Mouse (Mus musculus) stomach, embryonic 16.5 days (tissue): ENCODE measurements at regions not wholly inside any gene's neighbourhood (a gene's known extent, or its start where the extent isn't known, plus 50 kb on each side); places are given as distances from the start of the nearest gene placed in this dataset.
A peak's percentile ranks its signal among the peaks of the same experiment; 100 is the strongest.

ENCODE experiments used
- ATAC-seq: fragments of 200-750 bp; cut with Nextera tagmentation; 2 replicates; pipeline ENCODE4 v1.8.0; 2017; ENCODE audit warnings: moderate number of reproducible peaks, moderate TSS enrichment; ENCODE audit not compliant: insufficient read depth, low FRiP score
- H3K27ac ChIP-seq: fragments of 300-500 bp; sonication (generic); 2 replicates; pipeline ENCODE4 v1.5.1; 2014; ENCODE audit warnings: low read length
- H3K27me3 ChIP-seq: fragments of 300-500 bp; sonication (generic); 2 replicates; pipeline ENCODE4 v1.6.1; 2014; ENCODE audit warnings: low read length, control low read depth, mixed read lengths; ENCODE audit not compliant: control insufficient read depth, insufficient read depth
- H3K36me3 ChIP-seq: fragments of 300-500 bp; sonication (generic); 2 replicates; pipeline ENCODE4 v1.6.1; 2014; ENCODE audit warnings: low read length; ENCODE audit not compliant: control insufficient read depth, insufficient read depth
- H3K4me1 ChIP-seq: fragments of 300-500 bp; sonication (generic); 2 replicates; pipeline ENCODE4 v1.6.1; 2014; ENCODE audit warnings: low read length, control low read depth, mixed read lengths; ENCODE audit not compliant: control insufficient read depth, insufficient read depth
- H3K4me2 ChIP-seq: fragments of 300-500 bp; sonication (generic); 2 replicates; pipeline ENCODE4 v1.6.1; 2014; ENCODE audit warnings: low read depth, low read length, mixed read lengths
- H3K4me3 ChIP-seq: fragments of 300-500 bp; sonication (generic); replicated peaks from 2 replicates; pipeline ENCODE4 v1.5.1; 2014; ENCODE audit warnings: mild to moderate bottlenecking, low read length
- H3K9ac ChIP-seq: fragments of 300-500 bp; sonication (generic); 2 replicates; pipeline ENCODE4 v1.6.1; 2014; ENCODE audit warnings: low read length
- H3K9me3 ChIP-seq: fragments of 300-500 bp; sonication (generic); replicated peaks from 2 replicates; pipeline ENCODE4 v1.6.1; 2016; ENCODE audit warnings: low read length, control low read depth; ENCODE audit not compliant: control insufficient read depth
- WGBS: fragments of 180-500 bp; shearing (Covaris S2); extraction: QIAGEN DNeasy Blood & Tissue Kit; methylation state at CpG from one replicate; pipeline ENCODE4 v1.1.7; 2014; 5-methylcytosine and 5-hydroxymethylcytosine counted together

DNA sequence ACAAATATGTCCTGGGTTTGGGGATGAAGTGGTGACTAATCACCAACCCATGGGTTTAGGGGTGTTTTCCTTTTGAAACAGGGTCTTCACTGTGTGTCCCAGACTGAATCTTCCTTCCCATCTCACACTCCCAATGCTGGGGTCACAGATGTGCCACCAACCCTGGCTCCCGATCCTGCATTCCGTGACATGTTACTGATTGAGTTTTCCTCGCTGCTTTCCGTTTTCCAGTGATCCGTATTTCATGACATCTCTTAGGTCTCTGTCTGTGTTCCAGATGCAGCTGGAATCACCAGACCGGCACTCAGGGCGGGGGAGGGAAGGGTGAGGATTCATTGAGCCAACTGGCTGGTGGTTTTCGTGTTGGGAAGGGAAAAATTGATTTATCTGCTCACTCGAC is 157.1 kb downstream of the Opa1 start:
- Histone ChIP-seq H3K9me3 (no peaks in the 10 kb centered on the region), H3K4me2 (no peak overlapping the region), H3K36me3 (no peaks in the 10 kb centered on the region), H3K27me3 (no peaks in the 10 kb centered on the region), H3K4me3 (no peak overlapping the region), H3K27ac (no peak overlapping the region), H3K9ac (no peak overlapping the region), H3K4me1 (peaks cover 20% of the 10 kb centered on the region)
- 68% methylated on average over 9 of the region's 9 CpGs for WGBS
- no peak for ATAC-seq

DNA sequence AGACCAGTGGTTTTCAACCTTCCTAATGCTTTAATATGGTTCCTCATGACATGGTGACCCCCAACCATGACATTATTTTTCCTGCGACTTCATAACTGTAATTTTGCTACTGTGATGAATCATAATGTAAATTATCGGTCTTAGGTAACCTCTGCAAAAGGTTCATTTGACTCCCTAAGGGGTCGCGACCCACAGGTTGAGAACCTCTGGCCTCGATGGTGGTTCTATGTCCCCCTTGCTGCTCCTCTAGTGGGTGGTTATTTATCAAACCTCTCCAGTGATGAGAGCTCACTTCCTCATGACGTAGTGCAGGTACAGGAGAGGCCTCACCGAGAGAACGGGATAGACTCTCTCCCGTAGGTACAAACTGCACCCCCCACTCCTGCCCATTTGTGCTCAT is 158.9 kb downstream of the Opa1 start:
- H3K9me3 ChIP-seq, result no peaks in the 10 kb centered on the region
- H3K4me2 ChIP-seq, result no peak overlapping the region

DNA sequence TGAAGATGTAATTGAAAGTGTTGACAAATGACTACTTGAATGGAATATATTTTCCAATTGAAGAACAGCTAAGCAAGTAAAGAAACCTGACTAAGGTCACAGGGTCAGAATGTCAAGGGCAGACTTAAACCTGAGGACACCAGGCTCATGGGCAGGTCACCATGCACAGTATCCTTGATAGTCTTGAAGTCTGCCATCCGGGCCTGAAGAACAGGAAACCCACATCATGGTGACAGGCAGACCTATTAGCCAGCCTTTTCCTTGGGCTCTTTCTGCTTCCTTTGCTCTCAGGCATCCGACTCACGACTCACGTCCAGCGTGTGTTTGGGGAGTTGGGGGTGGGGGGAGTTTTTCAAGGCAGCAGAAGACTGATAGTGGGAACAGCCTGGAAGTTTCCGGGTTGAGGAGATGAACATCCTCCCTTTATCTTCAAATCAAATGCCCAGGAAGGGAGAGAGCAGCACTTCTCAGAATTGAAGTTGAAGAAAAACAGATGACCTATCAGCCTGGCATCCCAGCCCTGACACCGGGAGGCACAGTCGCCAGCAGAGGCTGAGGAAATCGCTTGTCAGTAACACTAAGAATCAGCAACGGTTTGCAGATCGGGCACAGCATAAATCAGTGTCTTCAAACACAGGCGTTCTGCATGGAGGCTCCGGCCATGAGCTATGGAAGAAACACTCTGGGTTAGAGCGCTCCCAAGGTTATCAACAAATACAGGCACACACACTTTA is 163.5 kb downstream of the Opa1 start:
- ATAC-seq, result no peak
- no peaks in the 10 kb centered on the region for H3K27me3 ChIP-seq
- H3K9me3 ChIP-seq, result no peaks in the 10 kb centered on the region; the same call in 1 of the 2 replicates
- no peaks in the 10 kb centered on the region for H3K36me3 ChIP-seq
- no peak overlapping the region for H3K9ac ChIP-seq
- no peaks in the 10 kb centered on the region for H3K4me1 ChIP-seq
- H3K27ac ChIP-seq, result no peak overlapping the region
- 18% methylated on average over 14 of the region's 14 CpGs for WGBS
- H3K4me2 ChIP-seq, result no peak overlapping the region
- no peak overlapping the region for H3K4me3 ChIP-seq

More for the DNA sequence above, 158.9 kb downstream of the Opa1 start:
- Histone ChIP-seq H3K4me1 (peaks cover 20% of the 10 kb centered on the region), H3K36me3 (no peaks in the 10 kb centered on the region), H3K27ac (no peak overlapping the region), H3K9ac (no peak overlapping the region), H3K27me3 (no peaks in the 10 kb centered on the region), H3K4me3 (no peak overlapping the region)
- WGBS, result 85% methylated on average over 9 of the region's 9 CpGs
- ATAC-seq, result no peak

DNA sequence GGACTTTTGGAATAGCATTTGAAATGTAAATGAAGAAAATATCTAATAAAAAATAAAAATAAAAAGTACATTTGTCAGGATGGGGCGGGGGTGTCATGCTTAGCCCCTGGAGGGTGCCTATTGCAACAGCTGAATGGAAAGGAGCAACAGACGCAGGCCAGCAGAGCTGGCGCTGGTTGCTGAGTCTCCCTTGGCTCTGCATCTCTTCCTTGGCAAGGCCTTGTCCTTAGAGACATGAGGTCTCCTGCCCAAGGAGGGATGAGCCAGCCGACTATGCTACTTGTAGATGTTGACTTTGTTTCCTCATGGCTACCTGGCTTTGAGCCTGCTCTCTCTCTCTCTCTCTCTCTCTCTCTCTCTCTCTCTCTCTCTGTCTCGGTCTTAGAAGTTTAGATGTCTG is 166.4 kb downstream of the Opa1 start:
- Histone ChIP-seq H3K4me3 (no peak overlapping the region), H3K9ac (no peak overlapping the region), H3K9me3 (no peaks in the 10 kb centered on the region; the same call in 1 of the 2 replicates), H3K27me3 (no peaks in the 10 kb centered on the region), H3K4me1 (no peaks in the 10 kb centered on the region), H3K27ac (no peak overlapping the region), H3K36me3 (no peaks in the 10 kb centered on the region), H3K4me2 (no peak overlapping the region)
- WGBS, result 84% methylated on average over 5 of the region's 5 CpGs
- ATAC-seq, result no peak

DNA sequence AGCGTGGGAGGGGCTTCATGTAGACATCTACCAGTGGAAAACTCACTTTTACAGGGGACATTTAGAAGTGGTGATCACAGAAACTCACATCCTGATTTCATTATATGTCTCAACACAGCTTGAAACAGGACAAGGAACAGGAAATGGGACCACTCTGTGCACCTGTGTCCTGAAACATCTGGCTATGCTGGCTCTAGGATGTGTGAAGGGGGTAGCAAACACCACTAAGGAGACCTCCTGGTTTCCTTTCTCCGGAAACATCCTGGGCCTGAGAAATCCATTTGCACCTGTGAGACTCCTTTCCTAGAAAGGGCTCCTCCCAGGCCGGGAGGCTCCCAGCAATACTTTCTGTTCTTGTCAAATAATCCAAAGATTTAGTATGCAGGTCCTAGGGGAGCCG is 167.1 kb downstream of the Opa1 start:
- no peak for ATAC-seq
- Histone ChIP-seq H3K27ac (no peak overlapping the region), H3K4me2 (no peak overlapping the region), H3K4me3 (no peak overlapping the region), H3K36me3 (no peaks in the 10 kb centered on the region), H3K9me3 (no peaks in the 10 kb centered on the region; the same call in 1 of the 2 replicates), H3K4me1 (no peaks in the 10 kb centered on the region), H3K9ac (no peak overlapping the region), H3K27me3 (no peaks in the 10 kb centered on the region)
- WGBS, result 64% methylated on average over 4 of the region's 4 CpGs

DNA sequence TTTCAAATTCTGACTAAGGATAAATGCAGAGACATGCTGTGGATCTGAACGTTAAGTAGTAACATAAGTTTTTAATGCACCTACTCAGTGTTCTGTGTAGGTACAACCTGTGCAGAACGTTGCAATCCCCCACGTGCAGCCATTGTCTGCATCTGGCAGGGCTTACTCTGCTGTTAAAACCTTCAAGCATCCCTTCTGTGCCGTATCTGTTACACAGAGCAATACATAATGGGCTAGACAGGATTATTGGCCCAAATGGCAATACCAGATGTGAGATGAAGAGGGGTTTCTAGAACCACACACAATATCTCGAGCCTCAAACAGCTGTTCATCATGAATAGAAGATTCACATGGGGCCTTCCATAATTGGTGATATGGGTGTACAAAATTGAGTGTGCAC is 170.0 kb downstream of the Opa1 start:
- H3K4me1 ChIP-seq, result no peaks in the 10 kb centered on the region
- no peak overlapping the region for H3K4me2 ChIP-seq
- ATAC-seq, result no peak
- no peak overlapping the region for H3K4me3 ChIP-seq
- no peak overlapping the region for H3K27ac ChIP-seq
- WGBS, result 73% methylated on average over 5 of the region's 5 CpGs
- H3K27me3 ChIP-seq, result no peaks in the 10 kb centered on the region
- no peaks in the 10 kb centered on the region for H3K36me3 ChIP-seq
- H3K9me3 ChIP-seq, result no peaks in the 10 kb centered on the region; the same call in 1 of the 2 replicates
- H3K9ac ChIP-seq, result no peak overlapping the region

DNA sequence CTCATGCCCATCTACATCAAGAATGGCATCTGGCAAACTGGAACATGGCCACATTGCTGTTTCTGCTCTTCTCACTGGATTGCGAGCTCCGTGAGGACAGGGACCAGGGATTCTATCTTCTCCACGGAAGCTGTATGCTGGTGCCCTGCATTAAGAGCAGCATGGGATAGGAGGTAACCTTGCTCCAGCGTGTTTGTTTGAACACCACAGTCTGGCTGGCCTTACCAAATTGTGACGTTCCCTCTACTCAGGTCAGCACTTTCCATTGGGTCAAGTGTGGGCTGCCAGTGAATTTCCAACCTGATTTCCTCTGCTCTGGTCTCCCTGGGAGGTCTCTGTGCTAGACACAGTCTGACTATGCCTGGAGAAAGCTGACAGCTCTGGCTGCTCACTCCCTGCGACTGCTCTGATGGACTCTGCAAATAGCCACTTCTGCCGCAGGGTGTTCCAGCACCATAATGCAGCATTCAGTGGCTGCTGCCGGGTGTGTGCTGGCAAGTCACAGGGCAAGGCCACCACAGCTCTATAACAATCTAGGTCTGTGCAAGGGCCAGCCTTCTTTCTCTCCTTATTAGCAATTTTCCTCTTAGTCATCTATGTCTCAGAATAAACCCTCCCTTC is 175.6 kb downstream of the Opa1 start:
- WGBS, result 47% methylated on average over 8 of the region's 8 CpGs
- peaks cover 27% of the 10 kb centered on the region for H3K4me1 ChIP-seq
- no peak overlapping the region for H3K4me3 ChIP-seq
- no peaks in the 10 kb centered on the region for H3K36me3 ChIP-seq
- ATAC-seq, result peak; percentile 64; the same call in 1 of the 2 replicates
- H3K27ac ChIP-seq, result no peak overlapping the region
- H3K9ac ChIP-seq, result no peak overlapping the region
- H3K27me3 ChIP-seq, result no peaks in the 10 kb centered on the region; the same call in 1 of the 2 replicates
- H3K4me2 ChIP-seq, result no peak overlapping the region
- H3K9me3 ChIP-seq, result no peaks in the 10 kb centered on the region

DNA sequence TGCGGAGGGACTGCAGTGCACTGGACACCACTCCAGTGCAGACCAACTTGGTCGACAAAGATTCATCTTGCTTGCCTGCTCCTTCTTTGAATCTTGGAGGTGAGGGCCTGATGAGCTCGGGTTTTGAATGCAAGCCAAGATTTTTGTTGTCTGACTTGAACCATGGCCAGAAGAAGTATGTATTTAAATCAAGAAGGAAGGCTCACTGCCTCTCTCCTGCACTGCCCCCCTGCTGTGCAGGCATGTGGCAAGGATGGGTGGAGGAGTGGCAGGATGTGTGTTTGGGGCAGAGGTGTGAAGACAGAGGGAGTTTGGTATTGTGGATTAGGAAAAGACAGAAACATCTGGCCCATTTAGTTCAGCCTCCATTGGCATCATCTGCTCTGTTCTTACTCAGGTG is 179.1 kb downstream of the Opa1 start:
- Histone ChIP-seq H3K36me3 (no peaks in the 10 kb centered on the region), H3K4me2 (no peak overlapping the region), H3K4me1 (peaks cover 48% of the 10 kb centered on the region), H3K9ac (no peak overlapping the region), H3K27me3 (peaks cover 3% of the 10 kb centered on the region; the same call in 1 of the 2 replicates), H3K4me3 (no peak overlapping the region), H3K27ac (no peak overlapping the region), H3K9me3 (no peaks in the 10 kb centered on the region)
- no peak for ATAC-seq
- WGBS, result 44% methylated on average over 3 of the region's 3 CpGs

DNA sequence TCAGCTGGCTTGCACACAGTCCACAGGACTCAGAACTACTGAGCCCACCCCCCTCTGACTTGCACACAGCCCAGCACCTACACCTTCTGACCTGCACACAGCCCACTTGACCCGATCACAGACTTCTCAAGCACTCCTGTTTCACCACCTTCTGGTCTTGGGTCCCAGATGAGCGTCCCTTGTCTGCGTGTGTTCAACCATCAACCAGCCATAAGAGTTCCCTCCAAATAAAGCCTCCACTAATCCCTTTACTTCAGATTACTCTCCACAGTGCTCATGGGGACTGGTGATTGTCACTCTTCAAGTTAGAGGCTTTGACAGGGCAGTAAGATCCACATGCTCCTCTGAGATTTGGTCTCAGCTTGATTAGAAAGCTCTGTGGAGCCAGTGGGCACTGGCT is 180.3 kb downstream of the Opa1 start:
- Histone ChIP-seq H3K4me3 (no peak overlapping the region), H3K27ac (no peak overlapping the region), H3K9me3 (no peaks in the 10 kb centered on the region), H3K36me3 (no peaks in the 10 kb centered on the region), H3K27me3 (peaks cover 3% of the 10 kb centered on the region; the same call in 1 of the 2 replicates), H3K4me1 (peaks cover 47% of the 10 kb centered on the region), H3K9ac (no peak overlapping the region), H3K4me2 (no peak overlapping the region)
- WGBS, result 81% methylated on average over 3 of the region's 3 CpGs
- ATAC-seq, result no peak
